Mouse (Mus musculus): ENCODE data around the gene 6430550D23Rik.

DNA sequence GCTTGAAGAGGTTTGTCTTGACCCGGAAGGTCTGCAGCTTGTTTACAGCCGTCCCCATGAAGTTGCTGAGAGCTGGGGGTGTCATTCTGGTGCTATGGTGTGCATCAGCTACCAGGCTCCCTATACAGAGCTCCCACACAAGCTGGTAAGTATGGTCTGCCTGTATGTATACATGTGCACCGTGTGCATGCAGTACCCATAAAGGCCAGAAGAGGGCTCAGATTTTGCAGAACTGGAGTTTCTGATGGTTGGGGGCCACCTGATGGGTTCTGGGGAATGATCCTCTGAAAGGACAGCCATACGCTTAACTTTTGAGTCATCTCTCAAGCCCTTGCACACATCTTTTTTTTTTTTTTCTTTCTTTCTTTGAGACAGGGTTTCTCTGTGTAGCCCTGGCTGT is 2.4 kb downstream of the 6430550D23Rik start:
- TF ChIP-seq CTCF (IDR thresholded peaks at IDR 0.05; ENCODE audit: low read depth, low read length) = peak; percentile 18; the same call in 1 of the 2 replicates
- no peak for TF ChIP-seq POLR2A (IDR thresholded peaks at IDR 0.05; ENCODE audit: borderline replicate concordance, low read depth, low read length)

All from bone marrow macrophage, adult 2 months (primary cell).